Mouse (Mus musculus) brown adipose tissue, adult 24 weeks (tissue): ENCODE data around the gene Capn8. TPM values are rescaled to one million over a fixed set of nuclear protein-coding genes. Genes with fewer than 3 reads are reported as not detected.

Experiments
- H3K27ac ChIP-seq: fragments of 200-500 bp; replicated peaks from 2 replicates; pipeline ENCODE4 v1.5.1; 2012; ENCODE audit warnings: low read depth, mild to moderate bottlenecking, low read length
- H3K4me1 ChIP-seq: fragments of 200-500 bp; 2 replicates; pipeline ENCODE4 v1.6.1; 2012; ENCODE audit warnings: low read length, mixed read lengths; ENCODE audit not compliant: control insufficient read depth, insufficient read depth, insufficient read length
- H3K4me3 ChIP-seq: fragments of 200-500 bp; 2 replicates; pipeline ENCODE4 v1.5.1; 2012; ENCODE audit warnings: low read depth, mild to moderate bottlenecking, low read length, moderate library complexity; ENCODE audit not compliant: insufficient read depth
- polyA plus RNA-seq: library from polyadenylated mRNA; stranded (reverse); fragments of >200 nt; gene quantifications from 2 replicates; pipeline ENCODE4 v1.2.4, GENCODE M21; 2012; ENCODE audit not compliant: missing spikeins, insufficient read depth, insufficient read length

Gene Capn8
- polyA plus RNA-seq, 1 experiment = not detected

DNA sequence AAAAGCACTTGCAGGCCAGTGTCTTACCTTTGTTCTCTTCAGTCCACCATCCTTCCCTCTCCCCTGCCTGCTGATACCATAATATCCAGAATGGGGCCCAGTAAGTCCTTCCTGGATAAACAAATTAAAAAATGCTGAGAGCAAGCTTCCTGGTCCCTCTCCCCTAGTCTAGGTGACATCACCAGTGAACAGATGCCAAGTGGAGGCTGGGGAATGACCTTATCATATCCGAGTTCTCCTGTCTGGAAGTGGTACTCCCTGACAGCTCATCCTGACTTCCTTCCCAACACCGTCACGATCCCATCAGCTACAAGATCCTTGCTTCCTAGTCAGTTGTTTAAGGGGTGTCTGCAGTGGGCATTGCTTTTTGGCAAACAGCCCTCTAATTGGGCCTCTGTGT lies 6.3 kb downstream of the Capn8 start:
- H3K4me1 ChIP-seq = no peaks in the 10 kb centered on the region; the same call in 1 of the 2 replicates
- no peak overlapping the region for H3K27ac ChIP-seq
- H3K4me3 ChIP-seq = no peak overlapping the region

DNA sequence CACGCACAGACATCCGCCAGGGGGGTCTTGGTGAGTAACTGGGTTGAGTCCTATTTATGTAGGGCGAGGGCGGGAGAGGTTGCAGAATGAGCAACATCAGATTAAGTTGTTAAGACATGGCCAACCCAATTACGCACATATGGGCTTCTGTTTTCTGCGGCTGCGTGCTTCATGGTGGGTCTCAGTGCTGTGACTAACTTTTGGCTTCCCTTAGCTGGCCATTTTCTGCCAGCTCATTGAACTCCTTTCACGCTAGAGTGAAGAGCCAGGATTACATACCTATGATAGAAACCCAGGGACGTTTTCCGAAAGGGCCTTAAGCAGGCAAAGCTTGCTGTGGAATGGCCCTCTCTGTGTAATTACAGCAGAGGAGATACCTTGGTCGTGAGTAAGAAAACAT lies 7.2 kb downstream of the Capn8 start:
- no peak overlapping the region for H3K27ac ChIP-seq
- no peak overlapping the region for H3K4me3 ChIP-seq
- H3K4me1 ChIP-seq = no peaks in the 10 kb centered on the region; the same call in 1 of the 2 replicates

DNA sequence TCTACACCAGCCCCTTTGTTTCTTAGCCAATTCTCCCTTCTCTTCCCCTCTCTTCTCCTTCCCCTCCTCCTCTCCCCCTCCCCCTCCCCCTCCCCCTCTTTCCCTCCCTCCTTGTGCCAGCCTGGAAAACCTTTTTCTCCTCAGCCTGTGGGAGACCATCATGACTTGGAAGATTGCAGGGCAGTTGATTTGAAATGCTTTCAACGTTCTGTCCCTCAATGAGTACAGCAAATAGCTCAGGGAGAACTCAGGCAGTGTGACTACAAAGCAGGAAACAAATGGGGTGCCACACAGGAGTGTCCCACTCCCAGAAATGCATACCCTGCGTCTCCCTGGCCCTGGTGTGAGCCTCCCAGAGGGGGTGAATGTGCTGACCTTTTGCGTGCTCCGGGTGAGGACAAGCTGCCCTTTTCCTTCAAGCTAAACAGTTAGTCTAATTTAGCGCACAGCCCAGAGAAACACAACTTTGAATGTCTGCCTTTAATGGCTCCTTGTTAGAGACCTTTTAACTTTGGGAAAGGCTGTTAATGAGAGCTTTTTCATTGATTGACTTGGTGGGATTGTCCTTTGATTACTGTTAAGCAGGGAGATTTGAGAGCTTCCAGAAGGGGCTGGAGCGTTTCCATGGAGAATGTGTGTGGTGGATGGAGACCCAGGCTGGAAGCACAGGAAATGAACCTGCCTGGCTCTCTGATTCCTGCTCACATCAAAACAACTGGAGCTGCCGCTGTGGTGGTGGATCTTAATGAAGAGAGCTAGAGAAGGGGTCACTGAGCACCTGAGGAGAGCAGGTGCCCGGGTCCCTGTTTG lies 9.3 kb downstream of the Capn8 start:
- Histone ChIP-seq H3K4me3 (no peak overlapping the region), H3K27ac (no peak overlapping the region), H3K4me1 (no peaks in the 10 kb centered on the region; the same call in 1 of the 2 replicates)

DNA sequence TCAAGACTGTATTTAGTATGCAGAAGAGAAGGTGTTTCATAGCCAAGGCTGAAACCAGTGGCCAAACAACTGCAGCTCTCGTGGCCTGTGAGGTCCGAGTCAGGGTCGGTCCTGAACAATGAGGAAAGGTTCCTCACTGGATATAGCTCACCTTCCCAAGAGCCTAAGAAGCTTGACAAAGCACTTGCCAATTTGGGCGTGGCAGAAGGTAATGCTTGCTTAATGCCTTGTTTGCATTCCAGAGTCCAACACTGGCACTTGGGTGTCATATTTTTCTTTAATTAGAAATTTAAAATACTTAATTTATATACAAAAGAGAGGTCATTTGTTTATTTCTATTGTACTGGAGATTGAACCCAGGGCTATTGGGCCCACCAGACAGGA lies 9.9 kb downstream of the Capn8 start:
- H3K4me3 ChIP-seq = no peak overlapping the region
- H3K27ac ChIP-seq = no peak overlapping the region
- H3K4me1 ChIP-seq = no peaks in the 10 kb centered on the region; the same call in 1 of the 2 replicates

DNA sequence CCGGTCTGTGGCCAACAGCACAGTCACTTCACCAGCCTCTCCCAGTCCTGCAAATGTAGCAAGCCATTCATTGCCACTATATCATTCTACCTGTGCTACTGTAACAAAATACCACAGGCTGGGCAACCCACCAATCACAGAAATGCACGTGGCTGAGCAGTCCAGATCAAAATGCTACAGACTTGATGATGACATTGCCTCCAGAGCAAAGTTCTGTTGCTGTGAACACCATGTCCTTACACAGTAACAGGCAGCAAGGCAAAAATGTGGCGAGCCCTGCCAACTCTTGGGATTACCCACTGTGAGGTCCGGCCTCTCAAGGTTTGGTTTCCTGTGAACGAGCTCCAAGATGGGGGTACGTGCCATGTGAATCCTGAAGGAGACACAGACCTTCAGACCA lies 19.4 kb downstream of the Capn8 start:
- H3K4me1 ChIP-seq = no peaks in the 10 kb centered on the region
- no peak overlapping the region for H3K4me3 ChIP-seq
- H3K27ac ChIP-seq = no peak overlapping the region

DNA sequence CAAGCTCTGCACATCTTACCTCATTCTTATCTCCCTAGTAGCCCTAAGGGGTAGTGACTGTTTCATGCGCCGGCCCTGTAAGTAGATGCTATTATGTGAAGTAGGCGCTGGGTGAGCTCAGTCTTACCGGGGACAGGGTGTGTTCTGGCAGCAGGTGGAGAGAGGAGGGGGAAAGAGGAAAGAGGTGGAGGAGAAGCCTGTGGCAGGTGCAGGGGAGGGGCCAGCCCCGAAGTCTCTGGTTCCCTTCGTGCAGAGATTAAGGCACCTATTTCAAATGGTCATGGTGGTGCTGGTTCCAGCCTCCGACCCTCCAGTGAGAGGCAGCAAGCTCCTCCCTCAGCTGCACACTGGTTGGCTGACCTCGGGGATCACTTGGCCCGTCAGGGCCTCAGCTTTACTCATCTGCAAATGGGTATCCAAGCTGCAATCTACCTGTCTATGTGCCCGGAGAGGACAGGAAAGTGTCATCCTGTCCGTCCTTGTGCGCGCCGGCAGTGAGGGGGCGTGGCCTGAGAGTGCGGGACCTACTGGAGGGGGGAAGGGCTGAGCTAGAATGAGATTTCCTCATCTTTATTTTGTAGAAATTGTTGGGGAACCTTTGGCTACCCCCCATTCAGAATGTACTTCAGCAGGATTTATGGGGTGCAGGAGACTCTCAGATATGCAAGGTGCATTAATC lies 20.5 kb downstream of the Capn8 start:
- Histone ChIP-seq H3K4me3 (no peak overlapping the region), H3K4me1 (no peaks in the 10 kb centered on the region), H3K27ac (no peak overlapping the region)

DNA sequence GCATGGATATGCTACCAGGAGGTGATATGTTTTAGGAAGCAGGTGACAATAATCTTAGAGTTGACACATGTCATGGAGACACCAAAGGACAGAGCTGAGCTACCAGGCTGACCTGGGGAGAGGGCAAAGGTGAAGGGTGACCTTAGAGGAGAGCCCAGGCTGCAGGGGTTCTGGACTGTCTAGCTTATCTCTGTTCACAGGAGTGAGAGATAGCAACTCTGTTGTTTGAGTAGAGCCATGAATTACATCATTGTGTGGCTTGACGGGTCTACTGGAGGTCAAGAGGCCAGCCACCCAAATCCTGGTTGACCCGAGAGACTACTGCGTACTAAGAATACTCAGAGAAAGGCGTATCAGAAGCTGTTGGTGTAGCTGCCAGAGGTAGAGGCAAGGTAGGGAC lies 22.9 kb downstream of the Capn8 start:
- Histone ChIP-seq H3K4me3 (no peak overlapping the region), H3K27ac (no peak overlapping the region), H3K4me1 (no peaks in the 10 kb centered on the region)

DNA sequence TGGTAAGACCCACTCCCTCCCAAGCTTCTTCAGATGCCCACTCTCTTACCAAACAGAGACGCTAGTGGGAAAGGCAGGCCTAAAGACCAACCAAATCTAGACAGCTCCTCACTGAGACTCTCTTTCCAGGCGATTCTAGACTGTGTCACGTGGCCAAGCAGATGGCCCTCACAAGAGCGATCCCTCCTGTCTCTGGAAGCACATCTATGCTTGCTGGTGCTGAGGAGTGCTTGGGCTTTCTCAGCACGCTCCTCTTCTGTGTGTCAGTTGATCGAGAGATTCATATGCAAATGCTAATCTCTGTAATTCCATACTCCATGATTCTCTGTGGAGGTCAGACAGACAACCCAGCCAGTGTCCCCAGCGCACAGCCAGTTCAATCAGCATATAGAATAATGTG lies 26.7 kb downstream of the Capn8 start:
- Histone ChIP-seq H3K4me3 (no peak overlapping the region), H3K4me1 (no peaks in the 10 kb centered on the region), H3K27ac (no peak overlapping the region)

DNA sequence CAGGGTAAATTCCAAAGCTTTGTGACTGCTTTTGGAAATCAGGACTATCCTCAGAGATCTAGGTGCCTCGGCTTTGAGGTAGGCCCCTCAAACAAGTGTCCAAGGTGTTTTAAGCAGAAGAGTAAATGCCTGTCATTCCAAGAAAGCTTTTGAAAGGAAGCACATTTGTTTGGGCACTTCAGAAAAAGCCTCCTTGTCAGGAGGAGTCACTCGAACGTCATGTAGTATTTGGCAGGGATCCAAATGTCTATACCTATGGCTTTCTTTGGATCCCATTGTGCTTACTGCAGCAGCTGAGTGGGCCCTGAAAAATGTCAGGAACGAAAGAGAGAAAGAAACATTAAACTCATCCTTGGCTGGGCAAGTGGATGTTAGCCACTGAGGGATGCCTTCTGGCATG lies 27.6 kb downstream of the Capn8 start:
- no peaks in the 10 kb centered on the region for H3K4me1 ChIP-seq
- no peak overlapping the region for H3K4me3 ChIP-seq
- no peak overlapping the region for H3K27ac ChIP-seq

DNA sequence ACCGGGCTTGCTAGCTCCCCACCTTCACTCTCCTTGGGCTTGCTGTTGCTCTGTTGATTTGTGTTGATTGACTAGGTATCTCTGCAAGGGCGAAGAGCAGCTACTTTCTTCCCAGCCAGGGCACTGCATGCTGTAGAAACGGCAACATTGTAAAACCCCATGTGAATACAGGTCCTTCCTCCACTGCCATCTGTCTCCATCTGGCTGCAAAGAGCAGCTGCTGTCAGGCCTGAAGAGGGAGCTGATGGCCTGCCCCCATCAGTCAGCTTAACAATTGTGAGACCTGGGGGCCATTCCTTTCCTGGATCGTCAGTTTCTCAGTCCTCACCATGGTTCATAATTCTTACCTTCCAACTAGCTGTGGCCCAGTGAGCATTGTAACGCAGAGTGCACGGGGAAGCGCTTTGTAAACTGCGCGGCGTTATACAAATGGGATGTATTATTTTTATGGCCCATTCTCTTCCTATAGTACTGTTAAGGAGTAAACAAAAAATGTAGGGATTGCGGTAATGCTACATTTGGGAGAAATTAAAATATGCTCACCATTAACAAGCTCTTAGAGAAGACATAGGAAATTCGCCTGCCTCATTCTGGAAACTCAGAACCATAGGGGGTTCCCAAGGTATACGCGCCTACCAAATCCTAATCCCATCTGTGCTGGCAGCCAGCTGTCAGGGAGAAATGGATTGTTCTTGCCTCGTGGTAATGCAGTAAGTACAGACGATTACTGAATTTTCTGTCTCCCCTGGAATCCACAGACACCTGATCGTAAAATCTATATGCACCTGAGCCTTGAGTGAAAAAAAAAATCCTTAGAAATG lies 40.7 kb downstream of the Capn8 start:
- Histone ChIP-seq H3K4me1 (no peaks in the 10 kb centered on the region), H3K27ac (no peak overlapping the region)

DNA sequence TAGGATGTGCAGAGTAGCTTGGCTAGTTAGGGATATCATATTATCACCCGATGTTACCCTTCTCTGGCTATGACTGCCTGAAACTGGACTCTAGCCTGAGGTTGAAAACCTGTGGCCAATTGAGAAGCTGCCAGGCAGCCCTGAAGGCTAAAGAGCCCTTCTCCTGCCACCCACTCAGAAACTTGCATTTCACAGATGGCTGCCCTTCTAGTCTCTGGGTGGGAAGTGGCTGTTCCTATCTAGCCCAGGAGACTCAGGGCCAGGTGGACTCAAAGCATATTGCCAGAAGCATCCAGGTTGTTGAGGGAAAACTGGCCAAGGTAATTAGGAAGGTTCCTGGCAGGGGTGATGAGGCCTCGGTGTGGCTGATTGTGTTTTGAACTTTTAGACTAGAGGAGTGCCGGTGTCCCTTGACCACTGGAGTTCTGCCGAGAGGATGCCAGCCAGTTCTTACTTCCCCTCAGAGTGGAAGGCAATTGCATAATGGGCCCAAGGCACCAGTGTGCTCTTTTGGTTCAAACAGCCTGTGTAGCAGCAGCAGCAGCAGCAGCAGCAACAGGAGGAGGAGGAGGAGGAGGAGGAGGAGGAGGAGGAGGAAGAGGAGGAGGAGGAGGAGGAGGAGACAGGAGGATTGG lies 45.0 kb downstream of the Capn8 start:
- Histone ChIP-seq H3K4me1 (no peaks in the 10 kb centered on the region), H3K4me3 (no peak overlapping the region), H3K27ac (no peak overlapping the region)

More for the DNA sequence above, 40.7 kb downstream of the Capn8 start:
- no peak overlapping the region for H3K4me3 ChIP-seq

DNA sequence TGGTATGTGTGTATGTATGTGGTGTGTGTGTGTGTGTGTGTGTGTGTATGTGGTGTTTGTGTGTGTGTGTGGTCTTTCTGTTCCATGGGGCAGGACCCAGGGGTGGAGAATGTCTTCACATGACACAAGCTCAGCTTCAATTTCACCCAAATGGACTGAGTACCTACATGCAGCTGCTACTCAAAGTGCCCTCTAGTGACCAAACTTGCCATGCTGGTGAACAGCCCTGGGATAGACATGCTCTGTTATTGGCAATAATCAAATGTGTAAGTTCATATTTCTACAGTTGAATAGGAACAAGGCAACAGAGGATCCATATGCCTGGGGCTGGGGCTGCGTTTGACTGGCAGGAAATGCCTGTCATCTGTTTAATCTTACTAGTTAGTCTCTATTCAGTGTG lies 50.7 kb downstream of the Capn8 start:
- Histone ChIP-seq H3K4me1 (no peaks in the 10 kb centered on the region), H3K27ac (no peak overlapping the region), H3K4me3 (no peak overlapping the region)

DNA sequence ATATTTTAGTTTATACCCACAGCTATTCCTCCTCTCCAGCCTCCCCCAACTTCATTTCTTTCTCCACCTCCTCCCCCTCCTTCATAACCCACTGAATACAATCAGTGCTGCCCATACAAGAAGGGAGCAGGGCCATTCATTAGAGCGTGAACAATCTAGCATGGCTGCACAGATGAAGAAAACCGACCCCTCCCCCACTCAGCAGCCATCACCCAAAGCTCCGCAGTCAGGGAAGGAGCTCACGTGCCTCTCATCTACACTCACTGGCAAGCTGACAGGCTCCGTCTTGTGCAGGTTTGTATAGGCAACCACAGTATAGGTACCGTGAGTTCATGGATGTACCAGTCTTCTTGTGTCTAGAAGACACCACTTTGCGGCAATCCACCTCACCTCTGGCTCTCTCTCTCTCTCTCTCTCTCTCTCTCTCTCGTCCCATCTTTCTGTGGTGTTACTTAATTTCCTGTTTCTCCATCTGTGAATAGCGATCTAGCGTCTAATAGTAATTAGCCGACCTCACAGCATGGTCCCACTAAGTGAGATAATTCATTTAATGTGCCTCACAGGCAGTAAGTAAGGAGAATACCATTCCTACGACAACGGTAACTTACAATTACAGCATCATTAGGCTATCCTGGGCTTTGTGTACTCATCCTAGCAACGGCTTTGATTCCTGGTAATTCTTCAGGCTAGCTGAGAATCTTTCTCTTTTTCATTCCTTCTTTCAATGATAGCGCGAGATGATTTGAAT lies 53.6 kb downstream of the Capn8 start:
- no peak overlapping the region for H3K4me3 ChIP-seq
- H3K27ac ChIP-seq = no peak overlapping the region
- no peaks in the 10 kb centered on the region for H3K4me1 ChIP-seq

DNA sequence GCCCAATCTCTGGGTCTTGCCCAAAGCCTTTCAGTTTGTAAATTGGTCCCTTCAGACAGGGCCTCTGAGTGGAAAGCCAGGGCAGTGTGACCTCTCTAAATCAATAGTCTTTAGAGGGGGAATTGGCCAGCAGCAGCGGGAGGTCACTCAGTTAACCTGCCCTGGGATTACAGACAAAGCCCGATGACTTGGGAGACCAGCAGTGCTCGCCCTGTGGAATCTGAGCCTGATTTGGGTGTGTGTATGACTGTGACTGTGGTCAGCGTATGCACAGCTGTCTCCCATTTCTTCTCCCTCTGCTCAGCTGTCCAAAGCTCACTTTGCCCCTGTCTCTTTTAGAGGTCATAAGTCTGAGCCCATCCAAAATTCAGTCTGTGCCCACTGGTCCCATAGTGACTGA lies 55.7 kb downstream of the Capn8 start:
- no peaks in the 10 kb centered on the region for H3K4me1 ChIP-seq
- no peak overlapping the region for H3K4me3 ChIP-seq
- H3K27ac ChIP-seq = no peak overlapping the region
